In the genomic region with DNA sequence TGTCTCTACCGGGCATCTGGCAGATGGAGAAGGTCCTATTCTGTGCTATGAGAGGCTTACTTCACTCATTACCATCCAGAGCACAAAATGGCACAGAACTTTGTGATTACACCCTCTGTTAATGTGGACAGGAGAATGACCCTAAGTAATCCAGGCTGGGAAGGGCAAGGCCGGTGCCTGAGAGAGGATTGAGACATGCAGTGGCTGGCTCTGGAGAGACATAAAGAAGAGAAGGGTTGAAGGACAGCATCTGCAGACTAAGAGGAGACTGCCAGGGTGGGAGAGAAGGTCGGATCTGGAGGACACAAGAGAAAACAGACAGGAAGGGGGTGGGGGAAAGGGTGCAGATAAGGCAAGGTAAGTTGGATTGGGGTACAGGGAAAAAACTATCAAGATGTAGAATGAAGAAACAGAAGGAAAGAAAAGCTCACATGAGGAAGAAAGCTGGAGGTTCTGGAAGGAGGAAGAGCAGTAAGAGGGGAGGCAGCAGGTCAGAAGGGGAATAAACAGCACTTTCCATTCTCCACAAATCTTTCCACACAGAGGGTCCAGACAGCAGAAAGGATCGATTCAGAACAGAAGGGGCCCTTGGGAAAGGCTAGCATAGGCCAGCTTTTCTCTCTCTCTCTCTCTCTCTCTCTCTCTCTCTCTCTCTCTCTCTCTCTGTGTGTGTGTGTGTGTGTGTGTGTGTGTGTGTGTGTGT, we compare ENCODE assay signal across 12 mouse cellular contexts. TPM values are rescaled to one million over a fixed set of nuclear protein-coding genes. Genes with fewer than 3 reads are reported as not detected.
A peak's percentile ranks its signal among the peaks of the same experiment; 100 is the strongest.
DNase-seq lines count a peak whose midpoint lies in the region; ATAC-seq and TF ChIP-seq lines count a peak whose summit lies in the region.
"Had no signal": no experiment of that assay in that cellular context is flagged by ENCODE, and none has a peak within 500 bp of the region (broad histone marks: within the 10 kb centered on the region; RNA-seq: fewer than 3 reads in every experiment).

No protein-coding gene starts in this region.

- no peaks in the 10 kb centered on the region for H3K27me3 ChIP-seq in embryonic facial prominence, embryonic 12.5 days
- H3K27me3 ChIP-seq in hindbrain, embryonic 13.5 days: no peaks in the 10 kb centered on the region
- H3K27me3 ChIP-seq in midbrain, postnatal 0 days (ENCODE audit: insufficient read depth, low read length): no peaks in the 10 kb centered on the region
- H3K27me3 ChIP-seq: lung, embryonic 15.5 days had no signal

- peak; percentile 20 for DNase-seq in adrenal gland, adult 2 months
- DNase-seq in adrenal gland, postnatal 25 days: no peak
- DNase-seq in midbrain, postnatal 0 days (ENCODE audit: low spot score): no peak
- DNase-seq in gastrocnemius, adult 2 months: no peak
- DNase-seq in cerebellum, postnatal 10 days: no peak
- no peak for DNase-seq in layer of hippocampus, postnatal 36 days
- DNase-seq: heart, postnatal 10 days; kidney, adult 9 months had no signal

- peaks cover 7% of the 10 kb centered on the region for H3K36me3 ChIP-seq in embryonic facial prominence, embryonic 12.5 days
- H3K36me3 ChIP-seq in hindbrain, embryonic 13.5 days: peaks cover 15% of the 10 kb centered on the region
- peaks cover 14% of the 10 kb centered on the region for H3K36me3 ChIP-seq in midbrain, postnatal 0 days (ENCODE audit: insufficient read depth, low read length)

- intact Hi-C loops in gastrocnemius, adult 2 months (cut with DNase I): no loop called here

- H3K4me2 ChIP-seq in embryonic facial prominence, embryonic 12.5 days (replicated peaks): peak overlapping the region; percentile 42; the same call in 1 of the 2 replicates
- peak overlapping the region; percentile 69 for H3K4me2 ChIP-seq in hindbrain, embryonic 13.5 days
- H3K4me2 ChIP-seq in midbrain, postnatal 0 days (ENCODE audit: low read depth, low read length, poor library complexity, severe bottlenecking): peak overlapping the region; percentile 64
- H3K4me2 ChIP-seq: lung, embryonic 15.5 days had no signal

- WGBS in embryonic facial prominence, embryonic 12.5 days: 39% methylated on average over 4 of the region's 4 CpGs
- 11% methylated on average over 4 of the region's 4 CpGs for WGBS in hindbrain, embryonic 13.5 days
- 9% methylated on average over 4 of the region's 4 CpGs for WGBS in midbrain, postnatal 0 days

- peak overlapping the region; percentile 86; the same call in 1 of the 2 replicates for H3K27ac ChIP-seq in embryonic facial prominence, embryonic 12.5 days
- H3K27ac ChIP-seq in hindbrain, embryonic 13.5 days: peak overlapping the region; percentile 99
- no peak overlapping the region for H3K27ac ChIP-seq in midbrain, postnatal 0 days (ENCODE audit: low read depth, low read length)
- no peak overlapping the region for H3K27ac ChIP-seq in gastrocnemius, adult 2 months
- H3K27ac ChIP-seq: lung, embryonic 15.5 days had no signal

- H3K4me3 ChIP-seq in embryonic facial prominence, embryonic 12.5 days: no peak overlapping the region
- peak overlapping the region; percentile 96 for H3K4me3 ChIP-seq in hindbrain, embryonic 13.5 days
- no peak overlapping the region for H3K4me3 ChIP-seq in midbrain, postnatal 0 days (ENCODE audit: low read depth, low read length)
- H3K4me3 ChIP-seq in gastrocnemius, adult 2 months: no peak overlapping the region
- H3K4me3 ChIP-seq: lung, embryonic 15.5 days had no signal

- no peak for ATAC-seq in embryonic facial prominence, embryonic 12.5 days (ENCODE audit: insufficient number of reproducible peaks, insufficient read depth, low FRiP score, low TSS enrichment)
- ATAC-seq in hindbrain, embryonic 13.5 days (ENCODE audit: low FRiP score): no peak
- no peak for ATAC-seq in midbrain, postnatal 0 days (ENCODE audit: low FRiP score)

- H3K4me1 ChIP-seq in embryonic facial prominence, embryonic 12.5 days: peaks cover 43% of the 10 kb centered on the region
- H3K4me1 ChIP-seq in hindbrain, embryonic 13.5 days (replicated peaks): peaks cover 57% of the 10 kb centered on the region
- peaks cover 13% of the 10 kb centered on the region for H3K4me1 ChIP-seq in midbrain, postnatal 0 days (ENCODE audit: insufficient read depth, low read length)

- H3K9me3 ChIP-seq in embryonic facial prominence, embryonic 12.5 days: no peaks in the 10 kb centered on the region
- no peaks in the 10 kb centered on the region for H3K9me3 ChIP-seq in hindbrain, embryonic 13.5 days
- H3K9me3 ChIP-seq in midbrain, postnatal 0 days (ENCODE audit: low read length): no peaks in the 10 kb centered on the region
- H3K9me3 ChIP-seq: G1E; lung, embryonic 15.5 days had no signal

- no peak overlapping the region for H3K9ac ChIP-seq in embryonic facial prominence, embryonic 12.5 days
- peak overlapping the region; percentile 76 for H3K9ac ChIP-seq in hindbrain, embryonic 13.5 days
- H3K9ac ChIP-seq in midbrain, postnatal 0 days (replicated peaks; ENCODE audit: low read length, poor library complexity, severe bottlenecking): no peak overlapping the region
- H3K9ac ChIP-seq: lung, embryonic 15.5 days had no signal

- no peak for TF ChIP-seq CTCF in midbrain, postnatal 0 days (IDR thresholded peaks at IDR 0.05)
- TF ChIP-seq CTCF in gastrocnemius, adult 2 months (IDR thresholded peaks at IDR 0.05): no peak

RNA-seq across cellular contexts. Expression of a gene that starts 4.0 kb away (rescaled TPM):
- 10 to 100 TPM; 28.1 to 36.6 TPM for total RNA-seq in adrenal gland, adult 2 months (2021)
- polyA plus RNA-seq in adrenal gland, adult 2 months (2012; rRNA removed): 10.6 and 17.2 TPM in 2 replicates
- total RNA-seq in adrenal gland, postnatal 25 days (2021): 39.4 and 47.1 TPM in 2 replicates
- 7.0 and 8.4 TPM in 2 replicates for polyA plus RNA-seq in embryonic facial prominence, embryonic 12.5 days (2016; fragmentation: Nextera tagmentation; extraction: Ambion mirVana)
- 13.5 and 15.3 TPM in 2 replicates for polyA plus RNA-seq in hindbrain, embryonic 13.5 days (2015; fragmentation: Nextera tagmentation; extraction: Ambion mirVana)
- 36.3 and 49.8 TPM in 2 replicates for total RNA-seq in midbrain, postnatal 0 days (2014; rRNA removed)
- 5.0 and 6.4 TPM in 2 replicates for polyA plus RNA-seq in midbrain, postnatal 0 days (2015; fragmentation: Nextera tagmentation; extraction: Ambion mirVana)
- 1 to 10 TPM; 6.6 to 7.9 TPM for total RNA-seq in gastrocnemius, adult 2 months (2021)
- 10 to 100 TPM; 60.0 to 60.5 TPM for total RNA-seq in layer of hippocampus, postnatal 36 days (2021)

RNA-seq across cellular contexts. Expression of a gene that starts 35.0 kb away (rescaled TPM):
- 10 to 100 TPM; 15.8 to 22.5 TPM for total RNA-seq in adrenal gland, adult 2 months (2021)
- 19.7 and 21.0 TPM in 2 replicates for polyA plus RNA-seq in adrenal gland, adult 2 months (2012; rRNA removed)
- total RNA-seq in adrenal gland, postnatal 25 days (2021): 13.9 and 17.6 TPM in 2 replicates
- polyA plus RNA-seq in embryonic facial prominence, embryonic 12.5 days (2016; fragmentation: Nextera tagmentation; extraction: Ambion mirVana): 19.3 and 19.9 TPM in 2 replicates
- 15.7 and 18.2 TPM in 2 replicates for polyA plus RNA-seq in hindbrain, embryonic 13.5 days (2015; fragmentation: Nextera tagmentation; extraction: Ambion mirVana)
- 9.8 and 10.6 TPM in 2 replicates for total RNA-seq in midbrain, postnatal 0 days (2014; rRNA removed)
- 9.4 and 11.8 TPM in 2 replicates for polyA plus RNA-seq in midbrain, postnatal 0 days (2015; fragmentation: Nextera tagmentation; extraction: Ambion mirVana)
- 10 to 100 TPM in 1 of 2 experiments, 1 to 10 TPM in 1; 7.6 to 11.6 TPM for total RNA-seq in gastrocnemius, adult 2 months (2021)
- total RNA-seq in layer of hippocampus, postnatal 36 days (2021): 10 to 100 TPM; 37.5 to 45.4 TPM

Comparison
In these comparisons a context has a peak if more than half of its experiments do, and no peak if none do; other contexts are left out.
1. H3K27ac ChIP-seq: peak in embryonic facial prominence, embryonic 12.5 days (single experiment) and hindbrain, embryonic 13.5 days (single experiment); none in midbrain, postnatal 0 days (single experiment) and gastrocnemius, adult 2 months (single experiment).
2. Peak in every context shown above with its lines, with median percentiles within 50 percentile points of each other: H3K4me2 ChIP-seq.